Mouse (Mus musculus) embryonic fibroblast, embryonic 13.5 days (primary cell): ENCODE measurements around the gene Triap1.

Experiments used
- CTCF ChIP-seq: IDR thresholded peaks from 2 replicates; pipeline ENCODE4 v1.5.1; 2011; ENCODE audit warnings: mild to moderate bottlenecking, control low read depth, low read length, moderate library complexity, borderline replicate concordance; ENCODE audit not compliant: insufficient read depth
- POLR2A ChIP-seq: IDR thresholded peaks from 2 replicates; pipeline ENCODE4 v1.6.1; 2011; ENCODE audit warnings: low read depth, mild to moderate bottlenecking, control low read depth, low read length, moderate library complexity

DNA sequence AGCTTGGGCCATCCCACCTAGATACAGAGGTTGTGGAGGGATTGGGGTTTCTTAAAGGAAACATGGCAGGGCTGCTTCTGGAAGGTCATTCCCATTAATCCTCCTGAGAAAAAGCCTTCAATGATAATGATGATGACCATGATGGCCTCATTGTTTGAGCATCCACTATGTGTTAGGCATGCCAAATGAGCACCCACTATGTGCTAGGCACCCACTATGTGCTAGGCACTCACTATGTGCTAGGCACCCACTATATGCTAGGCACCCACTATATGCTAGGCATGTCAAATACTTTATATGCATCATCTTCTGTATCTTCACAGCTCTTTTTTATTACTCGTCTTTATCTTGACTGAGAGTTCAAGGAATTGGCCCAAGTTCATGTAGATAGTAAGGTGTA, 51.9 kb downstream of the Triap1 start:
- TF ChIP-seq CTCF (no peak), POLR2A (no peak)
